8 mouse cellular contexts compared by ENCODE assay signal in the genomic region with DNA sequence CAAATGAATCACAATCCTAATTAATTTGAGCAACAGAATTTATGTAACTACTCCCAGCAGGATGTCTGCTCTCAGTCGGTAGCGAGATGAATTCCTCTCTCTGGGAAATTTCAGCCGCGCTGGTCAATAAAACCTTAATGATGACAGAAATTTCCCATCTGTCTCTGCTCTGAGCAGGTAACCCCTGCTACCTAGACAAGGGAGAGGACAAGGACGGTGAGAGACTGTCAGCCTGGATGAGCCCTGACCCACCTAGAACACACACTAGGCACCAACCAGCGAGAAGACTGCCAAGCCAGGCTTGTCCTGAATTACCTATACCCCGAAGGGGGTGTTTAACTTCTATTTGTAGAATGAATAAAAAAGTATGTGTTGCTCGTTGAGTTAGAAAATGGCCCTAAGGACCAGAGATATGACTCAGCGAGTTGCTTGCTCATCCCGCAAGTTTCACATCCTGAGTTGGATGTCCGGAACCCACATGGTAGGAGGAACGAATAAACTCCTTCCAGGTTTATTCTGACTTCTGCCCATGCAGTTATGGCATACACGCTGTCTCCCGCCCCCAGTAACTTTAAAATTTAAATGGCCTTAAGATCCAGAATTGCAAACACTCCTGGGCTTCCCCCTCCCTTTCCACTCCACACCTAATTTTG.
DNase-seq lines count a peak whose midpoint lies in the region; ATAC-seq and TF ChIP-seq lines count a peak whose summit lies in the region.

No protein-coding gene starts in this region.

- no peaks in the 10 kb centered on the region for H3K36me3 ChIP-seq in kidney, postnatal 0 days (ENCODE audit: insufficient read depth, low read length)
- no peaks in the 10 kb centered on the region for H3K36me3 ChIP-seq in embryonic facial prominence, embryonic 15.5 days
- no peaks in the 10 kb centered on the region for H3K36me3 ChIP-seq in intestine, embryonic 14.5 days (ENCODE audit: control insufficient read depth, insufficient read depth, low read length)
- no peaks in the 10 kb centered on the region for H3K36me3 ChIP-seq in neural tube, embryonic 12.5 days

- intact Hi-C loops in gastrocnemius, postnatal 14 days (cut with DNase I; ENCODE audit: low total_unique reads) = no loop called here

- H3K4me1 ChIP-seq in kidney, postnatal 0 days (replicated peaks; ENCODE audit: insufficient read depth, low read length) = peaks cover 7% of the 10 kb centered on the region; the same call in 1 of the 2 replicates
- peaks cover 6% of the 10 kb centered on the region; the same call in 1 of the 2 replicates for H3K4me1 ChIP-seq in embryonic facial prominence, embryonic 15.5 days
- peaks cover 9% of the 10 kb centered on the region; the same call in 1 of the 2 replicates for H3K4me1 ChIP-seq in intestine, embryonic 14.5 days (replicated peaks; ENCODE audit: control insufficient read depth, insufficient read depth, low read length)
- peaks cover 22% of the 10 kb centered on the region for H3K4me1 ChIP-seq in neural tube, embryonic 12.5 days

- WGBS in kidney, postnatal 0 days = 40% methylated on average over 14 of the region's 14 CpGs
- 38% methylated on average over 14 of the region's 14 CpGs for WGBS in embryonic facial prominence, embryonic 15.5 days
- WGBS in intestine, embryonic 14.5 days = 44% methylated on average over 14 of the region's 14 CpGs
- 50% methylated on average over 14 of the region's 14 CpGs for WGBS in neural tube, embryonic 12.5 days

- H3K27me3 ChIP-seq in kidney, postnatal 0 days (ENCODE audit: insufficient read depth, low read length) = no peaks in the 10 kb centered on the region
- H3K27me3 ChIP-seq in embryonic facial prominence, embryonic 15.5 days = no peaks in the 10 kb centered on the region
- H3K27me3 ChIP-seq in intestine, embryonic 14.5 days (replicated peaks; ENCODE audit: control insufficient read depth, insufficient read depth, low read length) = no peaks in the 10 kb centered on the region
- no peaks in the 10 kb centered on the region for H3K27me3 ChIP-seq in neural tube, embryonic 12.5 days (replicated peaks)

- H3K9ac ChIP-seq in kidney, postnatal 0 days (ENCODE audit: low read depth, low read length) = peak overlapping the region; percentile 60; the same call in 1 of the 2 replicates
- H3K9ac ChIP-seq in embryonic facial prominence, embryonic 15.5 days = no peak overlapping the region; the same call in 1 of the 2 replicates
- H3K9ac ChIP-seq in intestine, embryonic 14.5 days (ENCODE audit: low read length) = peak overlapping the region; percentile 45
- peak overlapping the region; percentile 54 for H3K9ac ChIP-seq in neural tube, embryonic 12.5 days

- DNase-seq in kidney, postnatal 0 days (ENCODE audit: low spot score) = no peak
- DNase-seq in kidney, adult 11 months = no peak
- no peak for DNase-seq in intestine, embryonic 14.5 days (ENCODE audit: low spot score)
- DNase-seq in gastrocnemius, postnatal 4 days (ENCODE audit: low spot score in 2 of 2) = no peak
- no peak for DNase-seq in gastrocnemius, postnatal 14 days

- no peak for ATAC-seq in kidney, postnatal 0 days (replicated peaks; ENCODE audit: low FRiP score, low read depth)
- ATAC-seq in embryonic facial prominence, embryonic 15.5 days (ENCODE audit: insufficient number of reproducible peaks, low FRiP score, low TSS enrichment, low read depth) = no peak
- no peak; the same call in 1 of the 2 replicates for ATAC-seq in intestine, embryonic 14.5 days (replicated peaks; ENCODE audit: low FRiP score, low TSS enrichment, low read depth)
- peak; percentile 61 for ATAC-seq in neural tube, embryonic 12.5 days (ENCODE audit: low FRiP score, low read depth)
- ATAC-seq in monocyte, adult 5-6 weeks (replicated peaks; ENCODE audit: insufficient number of reproducible peaks, low FRiP score, low TSS enrichment, poor library complexity, severe bottlenecking) = no peak

- H3K9me3 ChIP-seq in kidney, postnatal 0 days (replicated peaks; ENCODE audit: low read length) = no peaks in the 10 kb centered on the region
- H3K9me3 ChIP-seq in embryonic facial prominence, embryonic 15.5 days (replicated peaks) = no peaks in the 10 kb centered on the region
- no peaks in the 10 kb centered on the region for H3K9me3 ChIP-seq in intestine, embryonic 14.5 days (ENCODE audit: control insufficient read depth, low read length)
- no peaks in the 10 kb centered on the region for H3K9me3 ChIP-seq in neural tube, embryonic 12.5 days

- H3K27ac ChIP-seq in kidney, postnatal 0 days = no peak overlapping the region; the same call in 1 of the 2 replicates
- no peak overlapping the region for H3K27ac ChIP-seq in embryonic facial prominence, embryonic 15.5 days (replicated peaks)
- H3K27ac ChIP-seq in intestine, embryonic 14.5 days (ENCODE audit: low read depth) = no peak overlapping the region
- peak overlapping the region; percentile 15; the same call in 1 of the 2 replicates for H3K27ac ChIP-seq in neural tube, embryonic 12.5 days

- H3K4me2 ChIP-seq in kidney, postnatal 0 days (ENCODE audit: low read length) = peak overlapping the region; percentile 74
- peak overlapping the region; percentile 72 for H3K4me2 ChIP-seq in embryonic facial prominence, embryonic 15.5 days (replicated peaks)
- peak overlapping the region; percentile 79 for H3K4me2 ChIP-seq in intestine, embryonic 14.5 days (ENCODE audit: low read length)
- peak overlapping the region; percentile 78 for H3K4me2 ChIP-seq in neural tube, embryonic 12.5 days (replicated peaks)

- peak overlapping the region; percentile 37; the same call in 1 of the 2 replicates for H3K4me3 ChIP-seq in kidney, postnatal 0 days (replicated peaks; ENCODE audit: low read depth, low read length)
- H3K4me3 ChIP-seq in embryonic facial prominence, embryonic 15.5 days (replicated peaks) = peak overlapping the region; percentile 46
- H3K4me3 ChIP-seq in intestine, embryonic 14.5 days (ENCODE audit: low read depth, low read length) = peak overlapping the region; percentile 43
- peak overlapping the region; percentile 39 for H3K4me3 ChIP-seq in neural tube, embryonic 12.5 days

- no peak for TF ChIP-seq CTCF in kidney, postnatal 0 days (IDR thresholded peaks at IDR 0.05; ENCODE audit: low read depth)
